ENCODE assay signal across 9 mouse cellular contexts in genomic region chr6:91410961-91411368, GRCm38 (mm10). TPM values are rescaled to one million over a fixed set of nuclear protein-coding genes. Genes with fewer than 3 reads are reported as not detected.
DNase-seq lines count a peak whose midpoint lies in the region; ATAC-seq and TF ChIP-seq lines count a peak whose summit lies in the region.
"Had no signal": no experiment of that assay in that cellular context is flagged by ENCODE, and none has a peak within 500 bp of the region (broad histone marks: within the 10 kb centered on the region; RNA-seq: fewer than 3 reads in every experiment).

TSS of gene Wnt7a (minus strand) at chr6:91411363.

- peak; percentile 72 for ATAC-seq in neural tube, embryonic 12.5 days (ENCODE audit: low FRiP score, low read depth)

- H3K9me3 ChIP-seq in hindbrain, embryonic 10.5 days, result no peaks in the 10 kb centered on the region
- no peaks in the 10 kb centered on the region for H3K9me3 ChIP-seq in neural tube, embryonic 12.5 days

- H3K36me3 ChIP-seq in spleen, adult 2 months (ENCODE audit: control insufficient read depth, insufficient read depth, low read length), result no peaks in the 10 kb centered on the region
- H3K36me3 ChIP-seq in hindbrain, embryonic 10.5 days, result peaks cover 28% of the 10 kb centered on the region
- H3K36me3 ChIP-seq in neural tube, embryonic 12.5 days, result peaks cover 5% of the 10 kb centered on the region; the same call in 1 of the 2 replicates

- no peak for TF ChIP-seq CTCF in spleen, adult 2 months (IDR thresholded peaks at IDR 0.05; ENCODE audit: extremely low read depth, insufficient read depth, insufficient read length, insufficient replicate concordance)

- H3K4me2 ChIP-seq in neural tube, embryonic 12.5 days (replicated peaks), result peak within 1 kb of the TSS; percentile 98

- peak within 1 kb of the TSS; percentile 23; the same call in 1 of the 2 replicates for H3K4me3 ChIP-seq in spleen, adult 2 months (ENCODE audit: extremely low read depth, insufficient read depth, insufficient read length)
- peak within 1 kb of the TSS; percentile 73 for H3K4me3 ChIP-seq in hindbrain, embryonic 10.5 days
- peak within 1 kb of the TSS; percentile 71 for H3K4me3 ChIP-seq in neural tube, embryonic 12.5 days
- H3K4me3 ChIP-seq: erythroblast, embryonic 14.5 days had no signal

- no peak within 1 kb of the TSS for H3K27ac ChIP-seq in spleen, adult 2 months (ENCODE audit: insufficient read depth, low read length)
- H3K27ac ChIP-seq in hindbrain, embryonic 10.5 days, result peak within 1 kb of the TSS; percentile 91
- H3K27ac ChIP-seq in neural tube, embryonic 12.5 days, result no peak within 1 kb of the TSS

- intact Hi-C loops in left cerebral cortex, postnatal 25 days (cut with DNase I), result loop anchor here (1.0 to 5.0 kb wide), 2 partner anchors 125 to 239 kb away; no protein-coding TSS in a partner anchor

- peaks cover 10% of the 10 kb centered on the region for H3K27me3 ChIP-seq in spleen, adult 2 months (ENCODE audit: control insufficient read depth, insufficient read depth, low read length)
- peaks cover 90% of the 10 kb centered on the region for H3K27me3 ChIP-seq in hindbrain, embryonic 10.5 days (ENCODE audit: insufficient read depth, poor library complexity, severe bottlenecking)
- peaks cover 60% of the 10 kb centered on the region for H3K27me3 ChIP-seq in neural tube, embryonic 12.5 days (replicated peaks)

- peak within 1 kb of the TSS; percentile 73 for H3K9ac ChIP-seq in neural tube, embryonic 12.5 days

- H3K4me1 ChIP-seq in spleen, adult 2 months (ENCODE audit: control insufficient read depth, insufficient read depth, insufficient read length), result peaks cover 2% of the 10 kb centered on the region; the same call in 1 of the 2 replicates
- peaks cover 39% of the 10 kb centered on the region for H3K4me1 ChIP-seq in hindbrain, embryonic 10.5 days (replicated peaks)
- H3K4me1 ChIP-seq in neural tube, embryonic 12.5 days, result peaks cover 27% of the 10 kb centered on the region

- WGBS in spleen, adult 2 months, result 2% methylated on average over 50 of the region's 51 CpGs
- under 1% methylated on average over 49 of the region's 51 CpGs for WGBS in hindbrain, embryonic 10.5 days
- under 1% methylated on average over 51 of the region's 51 CpGs for WGBS in neural tube, embryonic 12.5 days

- no peak for TF ChIP-seq POLR2A in spleen, adult 2 months (IDR thresholded peaks at IDR 0.05; ENCODE audit: low read depth, low read length)

- peak; percentile 55 for DNase-seq in embryo, embryonic 10 days (ENCODE audit: low spot score)
- no peak for DNase-seq in embryo, embryonic 9.5 days (ENCODE audit: extremely low spot score)
- no peak for DNase-seq in spleen, adult 2 months (ENCODE audit: low read depth in 1 of 2, low spot score in 2 of 2)
- DNase-seq in spleen, postnatal 36 days (ENCODE audit: low spot score in 2 of 2), result no peak
- DNase-seq in hindbrain, embryonic 10.5 days (ENCODE audit: low spot score), result no peak
- peak in 1 of 2 experiments; percentile 41 for DNase-seq in left cerebral cortex, postnatal 25 days (ENCODE audit: low spot score in 2 of 2)
- no peak for DNase-seq in urinary bladder, postnatal 25 days (ENCODE audit: low spot score)

RNA-seq across cellular contexts. Expression of gene Wnt7a, which starts in this region (rescaled TPM):
- polyA plus RNA-seq in spleen, adult 2 months (2012; rRNA removed), result 1.6 and 1.7 TPM in 2 replicates
- 10.0 and 11.0 TPM in 2 replicates for polyA plus RNA-seq in hindbrain, embryonic 10.5 days (2016; fragmentation: Nextera tagmentation; extraction: Ambion mirVana)
- total RNA-seq in left cerebral cortex, postnatal 25 days (2021), result 10 to 100 TPM; 11.6 to 16.3 TPM
- polyA plus RNA-seq in neural tube, embryonic 12.5 days (2016; fragmentation: Nextera tagmentation; extraction: Ambion mirVana), result 11.1 and 13.8 TPM in 2 replicates
- polyA plus RNA-seq: erythroblast, embryonic 14.5 days had no signal

Comparison
In these comparisons a context has a peak if more than half of its experiments do, and no peak if none do; other contexts are left out.
1. H3K4me3 ChIP-seq: peak in every context shown above with its lines; median percentile 73 in hindbrain, embryonic 10.5 days; 71 in neural tube, embryonic 12.5 days; 23 in spleen, adult 2 months.